Mouse (Mus musculus) cerebellum, adult 2 months (tissue): ENCODE results near the gene Rps2.

Experiments
- CTCF ChIP-seq: fragments of 200-500 bp; IDR thresholded peaks from 2 replicates; pipeline ENCODE4 v1.5.1; 2011; ENCODE audit warnings: low read depth, mild to moderate bottlenecking, control low read depth, low read length, moderate library complexity, borderline replicate concordance; ENCODE audit not compliant: insufficient read depth
- POLR2A ChIP-seq: fragments of 200-500 bp; IDR thresholded peaks from 2 replicates; pipeline ENCODE4 v1.6.1; 2011; ENCODE audit warnings: low read length, control low read depth, borderline replicate concordance; ENCODE audit not compliant: insufficient read depth

- TF ChIP-seq CTCF, result no peak
- no peak for TF ChIP-seq POLR2A
These were observed 51.2 kb downstream of the Rps2 start for GRCm38 (mm10) chr17:24769146-24769545.
